Mouse (Mus musculus) hindbrain, embryonic 13.5 days (tissue): ENCODE measurements around the gene Slc44a2. TPM values are rescaled to one million over a fixed set of nuclear protein-coding genes. Genes with fewer than 3 reads are reported as not detected.

Experiments used
- ATAC-seq: fragments of 200-750 bp; cut with Nextera tagmentation; 2 replicates; pipeline ENCODE4 v1.8.0; 2017; ENCODE audit warnings: moderate TSS enrichment; ENCODE audit not compliant: low FRiP score
- H3K27ac ChIP-seq: fragments of 300-500 bp; sonication (generic); 2 replicates; pipeline ENCODE4 v1.5.1; 2015; ENCODE audit warnings: inconsistent platforms, mild to moderate bottlenecking, moderate library complexity
- H3K27me3 ChIP-seq: fragments of 300-500 bp; sonication (generic); 2 replicates; pipeline ENCODE4 v1.6.1; 2015; ENCODE audit warnings: mild to moderate bottlenecking, inconsistent platforms
- H3K36me3 ChIP-seq: fragments of 300-500 bp; sonication (generic); 2 replicates; pipeline ENCODE4 v1.6.1; 2015; ENCODE audit warnings: mild to moderate bottlenecking, inconsistent platforms
- H3K4me1 ChIP-seq: fragments of 300-500 bp; sonication (generic); replicated peaks from 2 replicates; pipeline ENCODE4 v1.6.1; 2015; ENCODE audit warnings: inconsistent platforms
- H3K4me2 ChIP-seq: fragments of 300-500 bp; sonication (generic); 2 replicates; pipeline ENCODE4 v1.6.1; 2015; ENCODE audit warnings: inconsistent platforms, mild to moderate bottlenecking, moderate library complexity
- H3K4me3 ChIP-seq: fragments of 300-500 bp; sonication (generic); 2 replicates; pipeline ENCODE4 v1.5.1; 2015; ENCODE audit warnings: mild to moderate bottlenecking, inconsistent platforms
- H3K9ac ChIP-seq: fragments of 300-500 bp; sonication (generic); 2 replicates; pipeline ENCODE4 v1.6.1; 2015; ENCODE audit warnings: mild to moderate bottlenecking, inconsistent platforms
- H3K9me3 ChIP-seq: fragments of 300-500 bp; sonication (generic); 2 replicates; pipeline ENCODE4 v1.6.1; 2016; ENCODE audit warnings: inconsistent platforms
- WGBS: fragments of 180-500 bp; shearing (Covaris S2); methylation state at CpG from one replicate; pipeline ENCODE4 v1.1.7; 2015; 5-methylcytosine and 5-hydroxymethylcytosine counted together
- polyA plus RNA-seq: library from polyadenylated mRNA; unstranded; fragments of >200 nt; fragmentation: Nextera tagmentation; extraction: Ambion mirVana; gene quantifications from 2 replicates; pipeline ENCODE4 v1.2.1, GENCODE M21; 2015

The Slc44a2 gene
- polyA plus RNA-seq, 1 experiment from 2014 or later: 68.1 TPM

- Histone ChIP-seq H3K4me1 (peaks cover 16% of the 10 kb centered on the region), H3K4me2 (no peak overlapping the region), H3K36me3 (0 out of 2 replicates have a peak, but pooled peaks cover 5% of the 10 kb centered on the region), H3K27ac (no peak overlapping the region), H3K4me3 (no peak overlapping the region), H3K9ac (no peak overlapping the region), H3K9me3 (no peaks in the 10 kb centered on the region), H3K27me3 (no peaks in the 10 kb centered on the region)
- no peak for ATAC-seq
- 60% methylated on average over 3 of the region's 3 CpGs for WGBS
These were observed 7.1 kb downstream of the Slc44a2 start for GRCm38 (mm10) chr9:21327569-21327968.

- Histone ChIP-seq H3K27ac (no peak overlapping the region), H3K4me2 (no peak overlapping the region), H3K4me1 (peaks cover 18% of the 10 kb centered on the region), H3K9ac (no peak overlapping the region), H3K36me3 (0 out of 2 replicates have a peak, but pooled peaks cover 5% of the 10 kb centered on the region), H3K9me3 (no peaks in the 10 kb centered on the region), H3K4me3 (no peak overlapping the region), H3K27me3 (no peaks in the 10 kb centered on the region)
- no peak for ATAC-seq
- 78% methylated on average over 3 of the region's 3 CpGs for WGBS
These were observed 7.5 kb downstream of the Slc44a2 start for GRCm38 (mm10) chr9:21328041-21328440.

GRCm38 (mm10) chr9:21329041-21329440, 8.5 kb downstream of the Slc44a2 start:
- Histone ChIP-seq H3K9ac (no peak overlapping the region), H3K27me3 (no peaks in the 10 kb centered on the region), H3K4me3 (no peak overlapping the region), H3K4me1 (peaks cover 21% of the 10 kb centered on the region), H3K4me2 (no peak overlapping the region), H3K9me3 (no peaks in the 10 kb centered on the region), H3K27ac (no peak overlapping the region), H3K36me3 (0 out of 2 replicates have a peak, but pooled peaks cover 5% of the 10 kb centered on the region)
- no peak for ATAC-seq
- WGBS: 89% methylated on average over 3 of the region's 5 CpGs

GRCm38 (mm10) chr9:21329699-21330289, 9.3 kb downstream of the Slc44a2 start:
- Histone ChIP-seq H3K9ac (no peak overlapping the region), H3K27ac (0 out of 2 replicates have a peak overlapping the region, but pooled peaks have one; percentile 15), H3K4me2 (no peak overlapping the region), H3K36me3 (0 out of 2 replicates have a peak, but pooled peaks cover 3% of the 10 kb centered on the region), H3K27me3 (no peaks in the 10 kb centered on the region), H3K4me3 (no peak overlapping the region), H3K4me1 (peaks cover 21% of the 10 kb centered on the region), H3K9me3 (no peaks in the 10 kb centered on the region)
- WGBS: 91% methylated on average over 10 of the region's 10 CpGs
- ATAC-seq: no peak

- ATAC-seq: no peak
These were observed 11.1 kb downstream of the Slc44a2 start for GRCm38 (mm10) chr9:21331365-21332140.

GRCm38 (mm10) chr9:21332161-21333061, 11.9 kb downstream of the Slc44a2 start:
- Histone ChIP-seq H3K9me3 (no peaks in the 10 kb centered on the region), H3K27ac (peak overlapping the region; percentile 55), H3K4me1 (peaks cover 21% of the 10 kb centered on the region), H3K9ac (no peak overlapping the region), H3K27me3 (no peaks in the 10 kb centered on the region), H3K4me2 (no peak overlapping the region), H3K4me3 (no peak overlapping the region), H3K36me3 (no peaks in the 10 kb centered on the region)
- peak; percentile 70 for ATAC-seq
- 33% methylated on average over 9 of the region's 9 CpGs for WGBS

More at GRCm38 (mm10) chr9:21331365-21332140, 11.1 kb downstream of the Slc44a2 start:
- no peaks in the 10 kb centered on the region for H3K27me3 ChIP-seq
- WGBS: 88% methylated on average over 12 of the region's 12 CpGs
- H3K4me2 ChIP-seq: no peak overlapping the region
- H3K4me3 ChIP-seq: no peak overlapping the region
- peaks cover 21% of the 10 kb centered on the region for H3K4me1 ChIP-seq
- H3K9ac ChIP-seq: no peak overlapping the region
- H3K9me3 ChIP-seq: no peaks in the 10 kb centered on the region
- 0 out of 2 replicates have a peak, but pooled peaks cover 1% of the 10 kb centered on the region for H3K36me3 ChIP-seq
- H3K27ac ChIP-seq: no peak overlapping the region

GRCm38 (mm10) chr9:21333523-21333922, 13.0 kb downstream of the Slc44a2 start:
- Histone ChIP-seq H3K4me1 (peaks cover 27% of the 10 kb centered on the region), H3K9ac (no peak overlapping the region), H3K27ac (0 out of 2 replicates have a peak overlapping the region, but pooled peaks have one; percentile 55), H3K27me3 (no peaks in the 10 kb centered on the region), H3K4me2 (no peak overlapping the region), H3K9me3 (no peaks in the 10 kb centered on the region), H3K4me3 (no peak overlapping the region), H3K36me3 (no peaks in the 10 kb centered on the region)
- WGBS: 96% methylated on average over 1 of the region's 1 CpGs
- ATAC-seq: no peak

- Histone ChIP-seq H3K4me3 (no peak overlapping the region), H3K27me3 (no peaks in the 10 kb centered on the region), H3K9ac (no peak overlapping the region), H3K9me3 (no peaks in the 10 kb centered on the region), H3K36me3 (peaks cover 1% of the 10 kb centered on the region; the same call in 1 of the 2 replicates), H3K27ac (no peak overlapping the region), H3K4me1 (peaks cover 27% of the 10 kb centered on the region), H3K4me2 (no peak overlapping the region)
- ATAC-seq: no peak
These were observed 14.2 kb downstream of the Slc44a2 start for GRCm38 (mm10) chr9:21334747-21335146.

- Histone ChIP-seq H3K9me3 (no peaks in the 10 kb centered on the region), H3K4me1 (peaks cover 22% of the 10 kb centered on the region), H3K4me2 (no peak overlapping the region), H3K9ac (no peak overlapping the region), H3K36me3 (peaks cover 8% of the 10 kb centered on the region), H3K27ac (no peak overlapping the region), H3K4me3 (no peak overlapping the region), H3K27me3 (no peaks in the 10 kb centered on the region)
- no peak for ATAC-seq
- WGBS: 85% methylated on average over 4 of the region's 4 CpGs
These were observed 14.9 kb downstream of the Slc44a2 start for GRCm38 (mm10) chr9:21335391-21335790.

GRCm38 (mm10) chr9:21336491-21336890, 16.0 kb downstream of the Slc44a2 start:
- Histone ChIP-seq H3K36me3 (peaks cover 13% of the 10 kb centered on the region), H3K27ac (no peak overlapping the region), H3K9ac (no peak overlapping the region), H3K27me3 (no peaks in the 10 kb centered on the region), H3K4me1 (peaks cover 22% of the 10 kb centered on the region), H3K4me2 (no peak overlapping the region), H3K4me3 (no peak overlapping the region), H3K9me3 (no peaks in the 10 kb centered on the region)
- no peak for ATAC-seq
- 88% methylated on average over 8 of the region's 8 CpGs for WGBS

GRCm38 (mm10) chr9:21337652-21338051, 17.2 kb downstream of the Slc44a2 start:
- no peak overlapping the region for H3K4me3 ChIP-seq
- WGBS: 18% methylated on average over 20 of the region's 20 CpGs
- H3K4me2 ChIP-seq: no peak overlapping the region
- no peak overlapping the region for H3K27ac ChIP-seq
- no peak for ATAC-seq
- peaks cover 13% of the 10 kb centered on the region for H3K4me1 ChIP-seq
- no peaks in the 10 kb centered on the region for H3K27me3 ChIP-seq
- H3K36me3 ChIP-seq: peaks cover 25% of the 10 kb centered on the region
- H3K9me3 ChIP-seq: no peaks in the 10 kb centered on the region
- H3K9ac ChIP-seq: peak overlapping the region; percentile 19; the same call in 1 of the 2 replicates

- WGBS: 92% methylated on average over 4 of the region's 4 CpGs
- Histone ChIP-seq H3K9ac (no peak overlapping the region), H3K36me3 (peaks cover 43% of the 10 kb centered on the region), H3K27me3 (no peaks in the 10 kb centered on the region), H3K9me3 (no peaks in the 10 kb centered on the region), H3K27ac (no peak overlapping the region), H3K4me2 (no peak overlapping the region), H3K4me3 (no peak overlapping the region), H3K4me1 (peaks cover 6% of the 10 kb centered on the region)
- ATAC-seq: no peak
These were observed 19.9 kb downstream of the Slc44a2 start for GRCm38 (mm10) chr9:21340411-21340810.
